Mouse (Mus musculus): ENCODE data around the gene Rerg. TPM values are rescaled to one million over a fixed set of nuclear protein-coding genes. Genes with fewer than 3 reads are reported as not detected.

Rerg gene
- polyA plus RNA-seq, 1 experiment from 2014 or later = 24.9 TPM

GRCm38 (mm10) chr6:137025461-137025860 lies 144.8 kb downstream of the Rerg start:
- Histone ChIP-seq H3K4me1 (replicated peaks; ENCODE audit: control insufficient read depth, insufficient read depth, low read length) (no peaks in the 10 kb centered on the region), H3K9me3 (ENCODE audit: control insufficient read depth, low read length) (no peaks in the 10 kb centered on the region), H3K9ac (ENCODE audit: low read length) (no peak overlapping the region), H3K27me3 (ENCODE audit: control insufficient read depth, insufficient read depth, low read depth, low read length) (no peaks in the 10 kb centered on the region), H3K36me3 (ENCODE audit: control insufficient read depth, insufficient read depth, low read length) (no peaks in the 10 kb centered on the region), H3K4me3 (ENCODE audit: low read length) (no peak overlapping the region), H3K27ac (ENCODE audit: low read length) (no peak overlapping the region), H3K4me2 (ENCODE audit: low read depth, low read length) (no peak overlapping the region)
- WGBS = 77% methylated on average over 5 of the region's 5 CpGs
- ATAC-seq (ENCODE audit: low read depth) = no peak

GRCm38 (mm10) chr6:137024541-137024940 lies 145.8 kb downstream of the Rerg start:
- H3K9ac ChIP-seq (ENCODE audit: low read length) = no peak overlapping the region
- no peaks in the 10 kb centered on the region for H3K36me3 ChIP-seq (ENCODE audit: control insufficient read depth, insufficient read depth, low read length)
- no peak overlapping the region for H3K4me2 ChIP-seq (ENCODE audit: low read depth, low read length)
- H3K27ac ChIP-seq (ENCODE audit: low read length) = no peak overlapping the region
- ATAC-seq (ENCODE audit: low read depth) = no peak
- H3K4me3 ChIP-seq (ENCODE audit: low read length) = no peak overlapping the region
- no peaks in the 10 kb centered on the region for H3K9me3 ChIP-seq (ENCODE audit: control insufficient read depth, low read length)
- no peaks in the 10 kb centered on the region for H3K27me3 ChIP-seq (ENCODE audit: control insufficient read depth, insufficient read depth, low read depth, low read length)
- no peaks in the 10 kb centered on the region for H3K4me1 ChIP-seq (replicated peaks; ENCODE audit: control insufficient read depth, insufficient read depth, low read length)
- WGBS = 49% methylated on average over 2 of the region's 2 CpGs

- WGBS = 83% methylated on average over 7 of the region's 7 CpGs
- Histone ChIP-seq H3K4me1 (replicated peaks; ENCODE audit: control insufficient read depth, insufficient read depth, low read length) (no peaks in the 10 kb centered on the region), H3K4me2 (ENCODE audit: low read depth, low read length) (no peak overlapping the region), H3K9ac (ENCODE audit: low read length) (no peak overlapping the region), H3K9me3 (ENCODE audit: control insufficient read depth, low read length) (no peaks in the 10 kb centered on the region), H3K27ac (ENCODE audit: low read length) (no peak overlapping the region), H3K36me3 (ENCODE audit: control insufficient read depth, insufficient read depth, low read length) (no peaks in the 10 kb centered on the region), H3K4me3 (ENCODE audit: low read length) (no peak overlapping the region), H3K27me3 (ENCODE audit: control insufficient read depth, insufficient read depth, low read depth, low read length) (no peaks in the 10 kb centered on the region)
- ATAC-seq (ENCODE audit: low read depth) = no peak
These were observed 152.9 kb downstream of the Rerg start for GRCm38 (mm10) chr6:137017216-137017973.

GRCm38 (mm10) chr6:137014346-137014745 lies 156.0 kb downstream of the Rerg start:
- H3K4me1 ChIP-seq (replicated peaks; ENCODE audit: control insufficient read depth, insufficient read depth, low read length) = no peaks in the 10 kb centered on the region
- no peak for ATAC-seq (ENCODE audit: low read depth)
- no peaks in the 10 kb centered on the region for H3K9me3 ChIP-seq (ENCODE audit: control insufficient read depth, low read length)
- WGBS = 57% methylated on average over 6 of the region's 6 CpGs
- no peaks in the 10 kb centered on the region for H3K27me3 ChIP-seq (ENCODE audit: control insufficient read depth, insufficient read depth, low read depth, low read length)
- no peak overlapping the region for H3K9ac ChIP-seq (ENCODE audit: low read length)
- H3K27ac ChIP-seq (ENCODE audit: low read length) = no peak overlapping the region
- H3K4me3 ChIP-seq (ENCODE audit: low read length) = no peak overlapping the region
- no peaks in the 10 kb centered on the region for H3K36me3 ChIP-seq (ENCODE audit: control insufficient read depth, insufficient read depth, low read length)
- no peak overlapping the region for H3K4me2 ChIP-seq (ENCODE audit: low read depth, low read length)

- H3K27ac ChIP-seq (ENCODE audit: low read length) = no peak overlapping the region
- H3K4me2 ChIP-seq (ENCODE audit: low read depth, low read length) = no peak overlapping the region
- no peaks in the 10 kb centered on the region for H3K36me3 ChIP-seq (ENCODE audit: control insufficient read depth, insufficient read depth, low read length)
- H3K9me3 ChIP-seq (ENCODE audit: control insufficient read depth, low read length) = no peaks in the 10 kb centered on the region
- 58% methylated on average over 5 of the region's 5 CpGs for WGBS
- H3K27me3 ChIP-seq (ENCODE audit: control insufficient read depth, insufficient read depth, low read depth, low read length) = no peaks in the 10 kb centered on the region
- H3K9ac ChIP-seq (ENCODE audit: low read length) = no peak overlapping the region
- no peaks in the 10 kb centered on the region for H3K4me1 ChIP-seq (replicated peaks; ENCODE audit: control insufficient read depth, insufficient read depth, low read length)
- no peak overlapping the region for H3K4me3 ChIP-seq (ENCODE audit: low read length)
- ATAC-seq (ENCODE audit: low read depth) = no peak
These were observed 159.1 kb downstream of the Rerg start for GRCm38 (mm10) chr6:137011187-137011586.

Other genes starting within 250 kb of the Rerg start
- gene Erp27, start 248.3 kb downstream of the Rerg start, polyA plus RNA-seq (2015; fragmentation: Nextera tagmentation; extraction: Ambion mirVana) = 0.35 and 0.97 TPM in 2 replicates
- gene Pde6h, start 246.7 kb downstream of the Rerg start, polyA plus RNA-seq (2015; fragmentation: Nextera tagmentation; extraction: Ambion mirVana) = 0.20 TPM in 1 of 2 replicates, not detected in the other
- 85.2 and 98.2 TPM in 2 replicates for gene Arhgdib, start 228.6 kb downstream of the Rerg start, polyA plus RNA-seq (2015; fragmentation: Nextera tagmentation; extraction: Ambion mirVana)
- 2.0 and 2.3 TPM in 2 replicates for gene Ptpro, start 81.8 kb upstream of the Rerg start, polyA plus RNA-seq (2015; fragmentation: Nextera tagmentation; extraction: Ambion mirVana)

All from lung, embryonic 16.5 days (tissue).